ENCODE assay signal across 8 mouse cellular contexts in the genomic region with DNA sequence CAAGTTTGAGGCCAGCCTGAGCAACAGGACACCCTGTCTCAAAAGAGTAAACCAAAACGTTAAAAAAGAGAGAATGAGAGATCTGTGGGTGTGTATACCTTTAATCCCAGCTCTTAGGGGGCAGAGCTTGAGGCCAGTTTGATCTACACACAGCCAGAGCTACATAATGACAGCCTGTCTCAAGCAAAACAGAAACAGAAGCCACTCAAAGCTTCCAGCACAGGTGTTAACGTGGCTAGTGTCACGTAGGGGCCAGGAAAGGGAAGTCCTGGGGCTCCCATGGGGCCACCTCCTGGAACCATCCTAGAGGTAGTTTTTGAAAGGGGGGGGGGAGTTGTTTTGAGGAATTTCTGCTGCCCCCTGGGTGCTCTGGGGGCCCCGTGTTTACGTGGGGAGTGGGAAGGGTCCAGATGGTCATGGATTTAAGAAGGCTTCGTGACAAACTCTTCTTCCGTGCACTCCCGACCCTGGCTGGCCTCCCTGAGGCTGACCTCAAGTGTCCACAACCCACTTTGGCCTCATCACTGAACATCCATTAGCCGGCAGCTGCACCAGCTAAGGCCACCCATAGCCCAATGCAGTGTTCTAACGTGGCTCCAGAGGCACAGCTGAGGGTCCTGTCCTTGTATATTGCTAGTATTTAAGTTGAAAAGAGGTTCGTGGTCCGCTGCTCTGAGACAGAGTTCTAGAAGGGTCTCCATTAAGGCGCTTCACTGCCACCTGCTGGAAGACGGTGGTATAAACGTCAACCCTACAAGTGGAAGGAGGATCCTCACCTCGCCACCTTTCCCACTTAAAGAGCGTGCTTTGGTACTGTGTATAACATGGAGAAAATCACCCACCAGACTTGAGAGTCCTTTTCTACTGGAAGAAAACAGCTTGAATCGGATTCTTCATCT. TPM values are rescaled to one million over a fixed set of nuclear protein-coding genes. Genes with fewer than 3 reads are reported as not detected.
A peak's percentile ranks its signal among the peaks of the same experiment; 100 is the strongest.
DNase-seq lines count a peak whose midpoint lies in the region; ATAC-seq and TF ChIP-seq lines count a peak whose summit lies in the region.

No protein-coding gene starts in this region.

- H3K79me2 ChIP-seq in heart, adult 2 months (replicated peaks; ENCODE audit: control insufficient read depth, insufficient read depth, low read length): no peaks in the 10 kb centered on the region
- no peaks in the 10 kb centered on the region for H3K79me2 ChIP-seq in liver, adult 2 months (ENCODE audit: control insufficient read depth, insufficient read depth, low read length)

- peaks cover 2% of the 10 kb centered on the region for H3K4me1 ChIP-seq in heart, adult 2 months (ENCODE audit: control insufficient read depth, insufficient read depth, low read length)
- peaks cover 22% of the 10 kb centered on the region for H3K4me1 ChIP-seq in kidney, embryonic 15.5 days
- H3K4me1 ChIP-seq in liver, adult 2 months (ENCODE audit: control insufficient read depth, insufficient read depth, low read length): peaks cover 2% of the 10 kb centered on the region
- H3K4me1 ChIP-seq in neural tube, embryonic 13.5 days (replicated peaks): peaks cover 13% of the 10 kb centered on the region

- intact Hi-C loops in heart, adult 2 months (cut with DNase I): loop anchor here (1.0 to 2.0 kb wide), 3 partner anchors 76 to 102 kb away; partner anchors contain the start of genes Def6 and Ppard

- no peaks in the 10 kb centered on the region for H3K9me3 ChIP-seq in kidney, embryonic 15.5 days (replicated peaks)
- H3K9me3 ChIP-seq in neural tube, embryonic 13.5 days: no peaks in the 10 kb centered on the region; the same call in 1 of the 2 replicates

- no peaks in the 10 kb centered on the region for H3K36me3 ChIP-seq in heart, adult 2 months (ENCODE audit: control insufficient read depth, insufficient read depth, low read length)
- no peaks in the 10 kb centered on the region for H3K36me3 ChIP-seq in kidney, embryonic 15.5 days
- H3K36me3 ChIP-seq in liver, adult 2 months (ENCODE audit: control insufficient read depth, insufficient read depth, low read length): no peaks in the 10 kb centered on the region
- no peaks in the 10 kb centered on the region for H3K36me3 ChIP-seq in neural tube, embryonic 13.5 days

- peak; percentile 94 for DNase-seq in 416B (ENCODE audit: low read depth)
- DNase-seq in adrenal gland, adult 8-10 months: peak; percentile 73
- peak; percentile 92 for DNase-seq in embryo, embryonic 11 days
- DNase-seq in heart, adult 2 months: peak; percentile 86 to 92
- peak; percentile 66 for DNase-seq in liver, adult 2 months (ENCODE audit: extremely low read depth, low read depth, low spot score)
- DNase-seq in telencephalon, adult 2 months (ENCODE audit: low read depth, low spot score): peak; percentile 50

- peak overlapping the region; percentile 37 for H3K4me2 ChIP-seq in kidney, embryonic 15.5 days
- H3K4me2 ChIP-seq in neural tube, embryonic 13.5 days: peak overlapping the region; percentile 18; the same call in 1 of the 2 replicates

- ATAC-seq in kidney, embryonic 15.5 days (replicated peaks; ENCODE audit: low FRiP score): 0 out of 2 replicates have a peak, but pooled peaks have one; percentile 18
- ATAC-seq in neural tube, embryonic 13.5 days (ENCODE audit: low read depth): no peak

- peak overlapping the region; percentile 54 for H3K27ac ChIP-seq in heart, adult 2 months
- H3K27ac ChIP-seq in kidney, embryonic 15.5 days: no peak overlapping the region
- no peak overlapping the region for H3K27ac ChIP-seq in liver, adult 2 months (replicated peaks; ENCODE audit: insufficient read depth, low read depth, low read length)
- no peak overlapping the region for H3K27ac ChIP-seq in neural tube, embryonic 13.5 days (replicated peaks)

- no peaks in the 10 kb centered on the region for H3K27me3 ChIP-seq in heart, adult 2 months (ENCODE audit: control insufficient read depth, insufficient read depth, low read length)
- H3K27me3 ChIP-seq in kidney, embryonic 15.5 days: no peaks in the 10 kb centered on the region
- H3K27me3 ChIP-seq in liver, adult 2 months (ENCODE audit: control insufficient read depth, insufficient read depth, low read length): no peaks in the 10 kb centered on the region
- no peaks in the 10 kb centered on the region for H3K27me3 ChIP-seq in neural tube, embryonic 13.5 days

- peak; percentile 86 for TF ChIP-seq EP300 in heart, adult 2 months (IDR thresholded peaks at IDR 0.05; ENCODE audit: insufficient read depth, low read depth, low read length)

- peak overlapping the region; percentile 34 for H3K4me3 ChIP-seq in heart, adult 2 months
- H3K4me3 ChIP-seq in kidney, embryonic 15.5 days (replicated peaks): no peak overlapping the region
- H3K4me3 ChIP-seq in liver, adult 2 months (ENCODE audit: insufficient read depth, low read depth, low read length): no peak overlapping the region
- H3K4me3 ChIP-seq in neural tube, embryonic 13.5 days: no peak overlapping the region

- TF ChIP-seq CTCF in heart, adult 2 months (IDR thresholded peaks at IDR 0.05): peak; percentile 98
- peak; percentile 70 for TF ChIP-seq CTCF in liver, adult 2 months (IDR thresholded peaks at IDR 0.05; ENCODE audit: low read depth, low read length)

- H3K9ac ChIP-seq in heart, adult 2 months (ENCODE audit: low read depth, low read length): peak overlapping the region; percentile 64
- H3K9ac ChIP-seq in kidney, embryonic 15.5 days: no peak overlapping the region
- no peak overlapping the region for H3K9ac ChIP-seq in liver, adult 2 months (ENCODE audit: low read depth, low read length)
- no peak overlapping the region for H3K9ac ChIP-seq in neural tube, embryonic 13.5 days

- no peak for TF ChIP-seq POLR2A in heart, adult 2 months (IDR thresholded peaks at IDR 0.05; ENCODE audit: insufficient read depth, low read depth, low read length)
- no peak for TF ChIP-seq POLR2A in liver, adult 2 months (IDR thresholded peaks at IDR 0.05; ENCODE audit: extremely low read depth, insufficient read depth, low read length)

- 3% methylated on average over 18 of the region's 18 CpGs for WGBS in heart, adult 2 months
- 12% methylated on average over 18 of the region's 18 CpGs for WGBS in kidney, embryonic 15.5 days
- WGBS in liver, adult 2 months: 13% methylated on average over 18 of the region's 18 CpGs
- 21% methylated on average over 18 of the region's 18 CpGs for WGBS in neural tube, embryonic 13.5 days

RNA-seq across cellular contexts. Expression of gene Fance, which starts 4.8 kb away (rescaled TPM):
- 10 to 100 TPM; 24.9 to 45.2 (median 36.2) TPM for total RNA-seq in adrenal gland, adult 8-10 months (2022)
- 10 to 100 TPM; 11.2 to 12.0 TPM for total RNA-seq in heart, adult 2 months (2021)
- polyA plus RNA-seq in heart, adult 2 months (2012; rRNA removed): 7.4 and 11.8 TPM in 2 replicates
- polyA plus RNA-seq in kidney, embryonic 15.5 days (2015; fragmentation: Nextera tagmentation; extraction: Ambion mirVana): 28.4 and 33.7 TPM in 2 replicates
- total RNA-seq in liver, adult 2 months (2014; rRNA removed): 6.6 and 9.1 TPM in 2 replicates
- polyA plus RNA-seq in liver, adult 2 months (2012; rRNA removed): 6.4 and 6.8 TPM in 2 replicates
- 23.2 and 23.3 TPM in 2 replicates for polyA plus RNA-seq in neural tube, embryonic 13.5 days (2015; fragmentation: Nextera tagmentation; extraction: Ambion mirVana)

RNA-seq across cellular contexts. Expression of gene Rpl10a, which starts 19.7 kb away (rescaled TPM):
- total RNA-seq in adrenal gland, adult 8-10 months (2022): 100 to 1,000 TPM; 742 to 804 (median 775) TPM
- 100 to 1,000 TPM; 360 to 417 TPM for total RNA-seq in heart, adult 2 months (2021)
- 634 and 1,197 TPM in 2 replicates for polyA plus RNA-seq in heart, adult 2 months (2012; rRNA removed)
- 643 and 689 TPM in 2 replicates for polyA plus RNA-seq in kidney, embryonic 15.5 days (2015; fragmentation: Nextera tagmentation; extraction: Ambion mirVana)
- total RNA-seq in liver, adult 2 months (2014; rRNA removed): 497 and 711 TPM in 2 replicates
- polyA plus RNA-seq in liver, adult 2 months (2012; rRNA removed): 1,137 and 1,616 TPM in 2 replicates
- 381 and 408 TPM in 2 replicates for polyA plus RNA-seq in neural tube, embryonic 13.5 days (2015; fragmentation: Nextera tagmentation; extraction: Ambion mirVana)

RNA-seq across cellular contexts. Expression of gene Tead3, which starts 42.1 kb away (rescaled TPM):
- 10 to 100 TPM in 3 of 4 experiments, 1 to 10 TPM in 1; 8.5 to 21.1 (median 13.3) TPM for total RNA-seq in adrenal gland, adult 8-10 months (2022)
- total RNA-seq in heart, adult 2 months (2021): 10 to 100 TPM; 12.7 to 13.7 TPM
- 20.2 and 21.2 TPM in 2 replicates for polyA plus RNA-seq in heart, adult 2 months (2012; rRNA removed)
- polyA plus RNA-seq in kidney, embryonic 15.5 days (2015; fragmentation: Nextera tagmentation; extraction: Ambion mirVana): 9.8 and 11.0 TPM in 2 replicates
- total RNA-seq in liver, adult 2 months (2014; rRNA removed): 3.0 and 3.7 TPM in 2 replicates
- polyA plus RNA-seq in liver, adult 2 months (2012; rRNA removed): 7.6 and 11.0 TPM in 2 replicates
- 2.1 and 2.8 TPM in 2 replicates for polyA plus RNA-seq in neural tube, embryonic 13.5 days (2015; fragmentation: Nextera tagmentation; extraction: Ambion mirVana)

RNA-seq across cellular contexts. Expression of gene Tulp1, which starts 56.5 kb away (rescaled TPM):
- total RNA-seq in adrenal gland, adult 8-10 months (2022): under 1 TPM in 2 of 4 experiments, not detected in 2; 0.16 to 0.49 TPM
- total RNA-seq in heart, adult 2 months (2021): not detected
- 0.38 TPM in 1 of 2 replicates, not detected in the other for polyA plus RNA-seq in heart, adult 2 months (2012; rRNA removed)
- 5.6 and 6.4 TPM in 2 replicates for polyA plus RNA-seq in kidney, embryonic 15.5 days (2015; fragmentation: Nextera tagmentation; extraction: Ambion mirVana)
- total RNA-seq in liver, adult 2 months (2014; rRNA removed): not detected in 2 replicates
- polyA plus RNA-seq in liver, adult 2 months (2012; rRNA removed): not detected in 2 replicates
- polyA plus RNA-seq in neural tube, embryonic 13.5 days (2015; fragmentation: Nextera tagmentation; extraction: Ambion mirVana): 2.7 and 2.8 TPM in 2 replicates
